Mouse (Mus musculus): ENCODE measurements at regions not wholly inside any gene's neighbourhood (a gene's known extent, or its start where the extent isn't known, plus 50 kb on each side); places are given as distances from the start of the nearest gene placed in this dataset.

DNA sequence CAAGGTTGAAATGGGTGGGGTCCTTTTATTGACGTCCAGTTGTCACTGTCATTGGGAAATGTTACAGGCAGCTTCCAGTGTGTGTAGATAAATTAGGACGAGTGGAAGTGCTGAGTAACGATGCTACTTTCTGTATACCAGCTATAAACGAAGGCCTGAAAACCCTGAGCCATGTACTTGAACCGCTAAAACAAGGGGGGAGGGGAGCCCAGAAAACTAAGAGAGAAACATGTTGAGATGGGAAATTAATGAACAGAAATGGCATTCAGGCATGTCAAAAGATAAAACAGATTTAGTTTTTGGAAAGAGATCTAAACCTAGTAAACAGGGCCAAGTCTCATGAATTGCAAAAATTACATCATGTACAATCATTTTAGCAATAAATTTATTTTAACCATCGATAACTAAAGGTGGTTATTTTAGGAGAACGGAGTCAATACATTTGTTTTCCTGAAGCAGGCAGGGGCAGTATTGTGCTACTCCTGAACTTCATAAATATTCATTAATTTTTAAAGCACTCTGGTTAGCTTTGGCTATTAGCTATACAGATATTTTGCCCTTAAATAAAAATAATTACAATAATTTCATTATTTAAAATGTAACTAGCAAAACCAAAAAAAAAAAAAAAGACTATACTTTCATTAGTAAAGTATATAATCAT lies 92.1 kb upstream of the Ssbp2 start:
- ChIA-PET CTCF (no interaction called here), POLR2A (interaction anchor here in 1 of 4 experiments (1.4 kb wide), 1 partner anchor 9 kb away, joined by 3 read pairs; no protein-coding TSS in a partner anchor)

DNA sequence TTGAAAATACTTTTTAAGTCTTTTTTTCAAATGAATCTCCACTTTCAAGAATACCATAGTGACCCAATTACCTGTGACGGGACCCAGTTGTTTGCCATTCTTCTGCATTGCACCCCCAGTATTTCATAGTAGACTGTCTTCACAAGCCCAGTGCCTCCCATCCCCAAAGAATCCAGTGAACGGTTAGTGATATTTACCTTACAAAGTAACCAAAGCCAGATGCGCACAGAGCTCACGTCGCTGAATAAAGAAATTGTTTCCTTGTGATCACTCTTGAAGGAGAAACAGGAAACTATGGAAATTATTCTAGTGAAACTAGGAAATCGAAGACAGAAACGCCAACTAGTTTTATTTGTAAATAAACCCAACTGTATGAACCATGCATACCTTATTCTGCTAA lies 91.4 kb upstream of the Ssbp2 start:
- ChIA-PET CTCF (no interaction called here), POLR2A (interaction anchor here in 1 of 4 experiments (1.4 kb wide), 1 partner anchor 8 kb away, joined by 3 read pairs; no protein-coding TSS in a partner anchor)

DNA sequence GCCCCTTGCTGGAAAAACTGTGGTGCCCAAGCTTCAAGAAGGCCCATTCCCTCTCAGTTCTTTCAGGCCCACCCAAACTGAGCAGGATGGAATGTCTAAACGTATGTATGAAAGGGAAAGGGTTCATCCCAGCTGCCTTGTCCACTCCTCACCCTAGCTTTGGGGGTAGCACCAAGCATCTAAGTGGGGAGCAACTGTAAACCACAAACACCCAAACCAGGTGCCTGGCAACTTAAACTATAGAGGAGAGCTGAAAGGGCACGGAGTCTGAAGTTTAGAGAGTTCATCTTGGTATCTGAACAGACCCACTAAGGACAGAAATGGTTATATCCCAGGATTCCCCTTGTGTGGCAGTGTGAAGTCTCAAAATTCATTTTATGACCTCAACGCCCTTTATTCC lies 90.1 kb upstream of the Ssbp2 start:
- CTCF ChIA-PET, result no interaction called here
- POLR2A ChIA-PET, result interaction anchor here in 1 of 4 experiments (1.1 kb wide), 1 partner anchor 46 kb away, joined by 4 read pairs; no protein-coding TSS in a partner anchor

DNA sequence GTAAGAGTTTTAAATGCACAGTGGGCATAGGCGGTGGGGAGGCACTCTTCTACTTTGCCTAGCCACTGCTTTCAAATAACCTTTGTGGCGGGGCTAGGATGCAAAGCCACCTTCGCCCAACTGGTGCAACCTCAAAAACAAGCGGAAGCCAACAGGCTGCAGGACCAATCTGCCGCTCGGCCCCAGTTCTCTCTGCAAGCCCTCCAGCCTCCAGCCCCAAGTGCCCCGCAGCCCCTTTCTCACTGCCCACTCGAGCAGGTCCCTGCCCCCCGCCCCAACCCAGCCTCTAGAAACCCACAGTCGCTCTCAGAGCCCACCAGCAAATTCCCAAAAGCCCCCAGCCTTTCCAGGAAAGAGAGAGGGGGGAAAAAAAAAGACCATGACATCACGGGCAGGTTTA lies 89.6 kb upstream of the Ssbp2 start:
- ChIA-PET CTCF (interaction anchor here in 2 of 4 experiments (0.7 to 0.8 kb wide), 2 partner anchors 77 to 82 kb away, joined by 4 to 8 read pairs; no protein-coding TSS in a partner anchor), POLR2A (interaction anchor here in 3 of 4 experiments (0.6 to 1.9 kb wide), 10 partner anchors 17 to 440 kb away, joined by 3 to 13 read pairs (median 4); partner anchors contain the start of genes Ssbp2 (in 2 of the 3) and Atg10 (in 1 of the 3))

DNA sequence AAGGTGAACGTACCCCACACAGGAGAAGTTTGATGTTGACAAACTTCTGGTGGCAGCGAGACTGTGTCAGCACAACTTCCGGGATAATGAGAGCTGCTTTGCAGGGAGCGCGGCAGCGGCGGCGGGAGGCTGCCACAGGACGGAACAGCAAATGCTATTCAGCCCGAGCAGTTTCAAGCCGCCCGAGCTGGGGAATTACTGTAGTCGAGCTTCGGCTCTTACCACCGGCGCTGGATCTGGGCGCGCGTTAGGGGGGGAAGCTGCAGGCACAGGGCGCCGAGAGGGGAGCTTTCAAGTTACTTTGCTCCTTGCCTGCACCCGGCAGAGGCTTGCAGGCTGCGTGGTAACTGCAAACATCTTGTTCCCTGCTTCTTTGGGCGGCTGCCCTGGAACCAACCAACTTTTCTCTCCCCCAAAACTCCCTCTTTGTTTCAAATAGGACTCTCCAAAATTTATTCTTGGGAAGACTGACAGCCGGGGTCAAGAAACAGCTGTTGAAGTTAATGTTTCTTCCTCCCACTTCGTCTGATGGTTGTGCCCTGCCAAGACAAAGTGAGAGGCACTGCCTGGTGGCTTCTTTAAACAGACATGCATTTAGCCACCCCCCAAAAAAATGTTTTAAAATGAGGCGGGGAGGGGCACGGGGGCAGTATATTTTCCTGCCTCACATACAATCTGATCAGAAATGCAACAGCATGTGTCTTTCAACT lies 89.0 kb upstream of the Ssbp2 start:
- CTCF ChIA-PET, result interaction anchor here in 2 of 4 experiments (0.7 to 0.8 kb wide), 2 partner anchors 77 to 83 kb away, joined by 4 to 8 read pairs; no protein-coding TSS in a partner anchor
- POLR2A ChIA-PET, result interaction anchor here in 3 of 4 experiments (0.5 to 1.9 kb wide), 14 partner anchors 17 to 440 kb away, joined by 3 to 13 read pairs (median 3); partner anchors contain the start of genes Ssbp2 (in 2 of the 3) and Atg10 (in 1 of the 3)

DNA sequence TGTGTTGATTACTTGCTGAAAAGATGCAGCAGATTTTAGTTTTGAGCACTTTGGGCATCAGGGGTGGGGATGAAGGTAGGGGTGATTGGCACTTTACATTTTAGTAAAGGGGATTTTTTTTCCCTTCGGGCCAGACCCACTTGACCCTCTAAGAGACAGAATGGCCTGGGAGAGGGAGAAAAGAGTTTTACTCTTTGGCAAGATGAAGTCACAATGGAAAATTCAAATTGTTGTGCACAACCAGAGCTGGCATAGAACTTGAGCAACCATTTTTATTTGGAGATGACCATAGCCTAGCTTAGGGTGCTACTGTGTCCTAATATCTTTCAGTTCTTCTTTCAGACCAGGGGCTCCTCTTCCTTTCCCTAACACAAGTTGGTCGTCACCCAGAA lies 88.5 kb upstream of the Ssbp2 start:
- CTCF ChIA-PET, result no interaction called here
- POLR2A ChIA-PET, result interaction anchor here in 3 of 4 experiments (0.6 to 1.9 kb wide), 8 partner anchors 25 to 148 kb away, joined by 3 to 13 read pairs (median 3); partner anchors contain the start of genes Ssbp2 (in 2 of the 3) and Atg10 (in 1 of the 3)

DNA sequence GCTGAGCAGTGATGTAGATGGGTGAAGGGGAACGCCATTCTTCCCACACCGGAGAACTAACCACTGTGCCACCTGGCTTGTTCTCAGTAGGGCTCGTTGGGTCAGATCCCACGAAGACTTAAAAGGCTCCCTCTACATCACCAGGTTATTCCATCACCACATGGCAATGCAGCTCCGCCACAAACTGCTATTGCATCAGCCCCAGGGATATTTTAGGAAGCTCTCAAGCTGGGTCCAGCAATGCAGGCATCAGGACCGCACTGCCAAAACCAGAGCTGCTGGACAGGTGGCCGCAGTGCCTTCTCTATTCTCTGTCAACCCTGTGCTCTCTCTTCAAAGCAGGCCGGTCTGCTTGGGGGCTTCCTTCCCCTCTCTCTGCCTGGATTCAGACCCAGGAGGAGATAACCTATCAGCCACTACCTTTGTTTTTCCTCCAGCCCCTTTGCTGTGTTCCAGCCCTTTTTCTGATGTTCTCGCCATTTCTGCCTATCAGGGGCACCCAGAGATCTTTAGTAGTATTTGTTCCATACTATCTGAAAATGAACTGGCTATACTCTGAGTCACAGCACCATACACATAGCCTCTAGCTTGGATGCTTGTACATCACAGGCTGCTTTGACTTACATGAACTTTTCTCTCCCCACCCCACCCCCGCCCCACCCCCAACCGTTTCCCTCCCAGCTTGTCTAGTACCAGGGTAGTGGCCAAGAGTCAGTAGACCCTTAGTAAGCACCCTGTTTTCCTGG lies 87.8 kb upstream of the Ssbp2 start:
- ChIA-PET POLR2A (interaction anchor here in 1 of 4 experiments (1.5 to 1.9 kb wide), 2 partner anchors 48 to 87 kb away, joined by 3 to 13 read pairs; partner anchors contain the start of gene Ssbp2), CTCF (no interaction called here)

DNA sequence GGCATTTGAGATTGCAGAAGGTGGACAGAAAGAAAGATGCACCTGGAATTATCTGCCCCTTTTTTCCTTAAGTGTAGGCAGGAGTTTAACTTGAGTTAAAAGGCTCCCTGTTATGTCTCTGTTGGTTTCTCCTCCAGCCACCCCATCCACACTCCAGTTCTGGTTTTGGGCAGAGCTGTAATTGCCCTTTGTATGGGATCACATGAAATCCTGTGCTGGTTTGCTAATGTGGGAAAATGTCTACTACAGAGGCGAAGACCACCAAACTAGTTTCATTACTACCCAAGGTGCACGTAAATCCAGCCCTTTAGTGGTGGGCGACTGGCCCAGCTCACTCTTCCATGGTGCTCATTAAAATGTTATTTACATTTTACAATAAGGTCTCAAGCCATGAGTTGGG lies 85.9 kb upstream of the Ssbp2 start:
- CTCF ChIA-PET, result no interaction called here
- POLR2A ChIA-PET, result no interaction called here

DNA sequence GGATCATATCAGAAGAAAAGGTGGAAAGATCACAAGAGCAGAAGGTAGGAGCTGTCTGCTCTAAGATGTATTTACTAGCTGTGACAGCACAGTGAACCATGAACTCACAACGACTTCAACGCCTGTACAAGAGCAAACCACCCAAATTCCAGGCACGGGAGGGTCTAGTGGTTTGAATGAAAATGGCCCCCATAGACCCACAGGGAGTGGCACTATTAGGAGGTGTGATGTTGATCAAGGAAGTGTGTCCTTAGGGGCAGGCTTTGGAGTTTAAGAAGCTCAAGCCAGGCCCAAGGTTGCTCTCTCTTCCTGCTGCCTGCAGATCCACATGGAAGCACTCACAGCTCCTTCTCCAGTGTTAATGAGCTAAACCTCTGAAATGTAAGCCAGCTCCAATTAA lies 83.5 kb upstream of the Ssbp2 start:
- POLR2A ChIA-PET, result interaction anchor here in 2 of 4 experiments (0.7 to 1.8 kb wide), 6 partner anchors 9 to 451 kb away, joined by 3 to 5 read pairs (median 3); no protein-coding TSS in a partner anchor
- CTCF ChIA-PET, result no interaction called here

DNA sequence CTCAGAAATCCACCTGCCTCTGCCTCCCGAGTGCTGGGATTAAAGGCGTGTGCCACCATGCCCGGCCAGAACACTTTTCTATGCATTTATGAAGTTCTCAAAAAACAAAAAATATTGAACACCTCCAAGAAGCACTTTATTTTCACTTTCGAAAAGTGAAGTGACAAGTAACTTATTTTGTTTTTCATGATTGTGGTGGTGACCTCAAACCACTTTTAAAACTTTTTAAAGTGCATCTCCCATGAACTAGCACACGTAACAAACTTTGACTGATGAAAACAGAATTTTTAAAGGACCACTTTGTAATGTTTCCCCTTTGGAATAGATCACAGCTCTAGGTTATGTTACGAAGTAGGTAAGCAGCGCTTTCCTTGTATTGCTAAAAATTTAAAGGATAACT lies 82.7 kb upstream of the Ssbp2 start:
- ChIA-PET POLR2A (interaction anchor here in 2 of 4 experiments (0.7 to 1.8 kb wide), 5 partner anchors 9 to 452 kb away, joined by 3 to 5 read pairs (median 4); no protein-coding TSS in a partner anchor), CTCF (no interaction called here)

DNA sequence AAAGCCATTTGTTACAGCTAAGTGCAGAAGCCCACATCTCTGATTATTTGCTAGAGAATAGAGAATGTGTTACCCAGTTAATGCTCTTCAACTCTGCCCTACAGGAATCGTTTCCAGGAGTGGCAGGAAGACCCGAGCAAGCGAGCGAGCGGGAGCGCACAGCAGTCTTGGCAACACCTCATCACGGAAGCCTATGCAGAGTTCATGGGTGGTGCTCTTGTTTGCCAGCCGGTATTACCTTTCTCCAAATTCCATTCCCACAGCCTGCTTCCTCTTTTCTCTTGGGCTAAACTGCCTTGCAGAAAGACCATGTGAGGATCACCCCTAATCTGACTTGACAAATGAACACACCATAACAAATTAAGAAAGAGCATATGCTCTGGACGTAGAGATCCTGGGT lies 82.1 kb upstream of the Ssbp2 start:
- ChIA-PET CTCF (no interaction called here), POLR2A (no interaction called here)

DNA sequence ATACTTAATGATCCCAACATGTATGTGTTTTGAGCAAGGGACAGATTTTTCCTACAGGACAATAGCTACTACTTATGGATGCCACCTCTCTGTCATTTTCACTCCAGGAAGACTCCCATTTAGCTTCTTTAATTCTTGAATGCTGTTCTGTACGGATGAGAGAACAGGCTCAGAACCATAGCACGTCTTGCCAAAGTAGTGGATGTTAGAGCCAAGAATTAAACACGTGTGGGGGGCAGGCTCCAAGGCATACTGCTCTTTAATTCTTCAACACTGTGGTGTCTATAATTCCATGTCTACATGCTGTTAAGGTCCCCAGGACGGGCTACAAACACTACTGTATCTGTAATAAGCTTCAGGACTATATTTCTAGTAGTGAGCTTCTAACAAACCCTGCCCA lies 74.7 kb upstream of the Ssbp2 start:
- ChIA-PET POLR2A (interaction anchor here in 1 of 4 experiments (0.6 to 1.0 kb wide), 2 partner anchors 9 to 301 kb away, joined by 3 to 5 read pairs; no protein-coding TSS in a partner anchor), CTCF (no interaction called here)

DNA sequence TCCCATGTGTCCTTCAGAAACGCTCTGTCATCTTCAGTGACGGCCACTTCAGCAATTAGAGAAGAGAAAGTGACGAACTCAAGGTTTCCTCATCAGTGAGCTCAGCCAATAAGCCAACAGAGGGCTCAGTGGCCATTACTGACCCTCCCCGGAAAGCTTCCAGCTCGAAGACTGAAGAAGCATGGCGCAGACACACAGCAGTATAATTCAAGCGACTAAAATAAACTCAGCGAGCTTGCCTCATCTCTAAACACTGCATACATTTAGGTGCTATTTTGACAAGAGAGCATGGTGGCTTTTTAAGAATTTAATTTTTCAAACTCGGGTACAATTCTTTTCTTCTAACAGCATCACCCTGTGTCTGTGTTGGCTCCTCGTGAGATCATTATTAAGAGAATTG lies 72.2 kb upstream of the Ssbp2 start:
- CTCF ChIA-PET, result interaction anchor here in 1 of 4 experiments (1.2 kb wide), 1 partner anchor 22 kb away, joined by 3 read pairs; no protein-coding TSS in a partner anchor

DNA sequence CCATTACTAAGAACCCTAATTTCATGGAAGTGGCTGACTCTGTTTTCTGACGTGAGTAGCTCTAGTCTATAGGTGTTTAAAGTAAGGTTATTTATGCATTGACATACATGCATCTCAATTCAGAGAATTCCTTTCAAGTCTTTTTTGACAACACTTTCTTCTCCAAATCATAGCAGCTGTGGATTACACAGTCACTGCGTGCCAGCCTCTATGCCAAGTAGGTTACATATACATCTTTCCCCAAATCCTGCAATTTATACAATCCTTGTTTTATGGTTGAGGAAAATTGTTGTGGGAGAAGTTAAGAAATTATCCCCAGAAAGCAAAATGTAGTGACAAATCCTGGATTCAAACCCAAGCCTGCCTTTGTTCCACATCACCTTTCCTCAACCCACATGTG lies 56.5 kb upstream of the Ssbp2 start:
- POLR2A ChIA-PET, result no interaction called here
- CTCF ChIA-PET, result no interaction called here

More for the DNA sequence above, 72.2 kb upstream of the Ssbp2 start:
- POLR2A ChIA-PET, result interaction anchor here in 1 of 4 experiments (0.6 kb wide), 1 partner anchor 17 kb away, joined by 3 read pairs; no protein-coding TSS in a partner anchor

DNA sequence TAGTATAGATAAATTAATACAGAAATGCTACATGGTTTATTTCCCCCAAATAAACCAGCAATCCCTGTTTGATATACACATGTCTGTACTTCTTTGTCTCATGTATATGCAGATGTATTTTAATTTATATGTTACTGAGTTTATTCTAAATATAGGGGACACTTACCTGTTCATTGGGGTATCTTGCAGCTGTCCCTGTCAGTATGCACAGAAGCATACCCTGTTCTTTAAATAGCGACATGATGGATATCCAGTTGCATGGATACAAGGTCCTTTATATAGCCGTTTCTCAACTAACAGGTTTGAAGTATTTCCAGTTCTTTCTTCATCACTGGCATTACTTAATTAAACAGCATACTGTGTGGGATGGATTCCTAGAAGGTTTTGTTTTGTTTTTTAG lies 55.1 kb upstream of the Ssbp2 start:
- POLR2A ChIA-PET, result no interaction called here
- CTCF ChIA-PET, result no interaction called here

DNA sequence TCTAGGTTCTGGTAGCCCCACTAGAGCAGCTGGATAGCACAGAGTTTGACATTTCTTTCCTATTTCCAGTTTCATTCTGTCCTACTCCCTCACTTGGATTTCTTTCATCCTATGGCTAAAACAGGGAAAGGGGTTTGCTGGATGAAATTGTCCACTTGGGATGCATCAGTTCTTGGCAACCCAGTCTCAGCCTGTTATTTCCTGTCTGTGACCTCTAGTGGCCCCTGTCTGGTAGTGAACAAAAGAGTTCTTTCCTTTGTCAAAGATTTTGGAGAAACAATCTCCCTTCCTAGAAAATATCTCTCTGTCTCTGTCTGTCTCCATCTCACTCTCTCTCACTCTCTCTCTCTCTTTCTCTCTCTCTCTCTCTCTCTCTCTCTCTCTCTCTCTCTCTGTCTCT lies 50.0 kb upstream of the Ssbp2 start:
- CTCF ChIA-PET, result interaction anchor here in 1 of 4 experiments (0.9 kb wide), 1 partner anchor 23 kb away, joined by 3 read pairs; no protein-coding TSS in a partner anchor
- POLR2A ChIA-PET, result no interaction called here
